Mouse (Mus musculus) forebrain, embryonic 13.5 days (tissue): ENCODE results near the gene Wdr41. TPM values are rescaled to one million over a fixed set of nuclear protein-coding genes. Genes with fewer than 3 reads are reported as not detected.

Source experiments
- ATAC-seq: fragments of 200-750 bp; cut with Nextera tagmentation; 2 replicates; pipeline ENCODE4 v1.8.0; 2017
- H3K27ac ChIP-seq: fragments of 300-500 bp; sonication (generic); 2 replicates; pipeline ENCODE4 v1.5.1; 2015; ENCODE audit warnings: inconsistent platforms, mild to moderate bottlenecking, moderate library complexity
- H3K27me3 ChIP-seq: fragments of 300-500 bp; sonication (generic); 2 replicates; pipeline ENCODE4 v1.6.1; 2015; ENCODE audit warnings: mild to moderate bottlenecking, inconsistent platforms
- H3K36me3 ChIP-seq: fragments of 300-500 bp; sonication (generic); 2 replicates; pipeline ENCODE4 v1.6.1; 2015; ENCODE audit warnings: mild to moderate bottlenecking, inconsistent platforms; ENCODE audit not compliant: poor library complexity, severe bottlenecking
- H3K4me1 ChIP-seq: fragments of 300-500 bp; sonication (generic); 2 replicates; pipeline ENCODE4 v1.6.1; 2015; ENCODE audit warnings: inconsistent platforms
- H3K4me2 ChIP-seq: fragments of 300-500 bp; sonication (generic); 2 replicates; pipeline ENCODE4 v1.6.1; 2015; ENCODE audit warnings: inconsistent platforms, mild to moderate bottlenecking, moderate library complexity
- H3K4me3 ChIP-seq: fragments of 300-500 bp; sonication (generic); 2 replicates; pipeline ENCODE4 v1.5.1; 2015; ENCODE audit warnings: mild to moderate bottlenecking, inconsistent platforms
- H3K9ac ChIP-seq: fragments of 300-500 bp; sonication (generic); 2 replicates; pipeline ENCODE4 v1.6.1; 2015; ENCODE audit warnings: mild to moderate bottlenecking, inconsistent platforms
- H3K9me3 ChIP-seq: fragments of 300-500 bp; sonication (generic); replicated peaks from 2 replicates; pipeline ENCODE4 v1.6.1; 2016; ENCODE audit warnings: inconsistent platforms
- WGBS: fragments of 180-500 bp; shearing (Covaris S2); methylation state at CpG from one replicate; pipeline ENCODE4 v1.1.7; 2015; 5-methylcytosine and 5-hydroxymethylcytosine counted together
- polyA plus RNA-seq: library from polyadenylated mRNA; unstranded; fragments of >200 nt; fragmentation: Nextera tagmentation; extraction: Ambion mirVana; gene quantifications from 2 replicates; pipeline ENCODE4 v1.2.1, GENCODE M21; 2015

Gene Wdr41
- polyA plus RNA-seq, 1 experiment from 2014 or later: 19.3 TPM

GRCm38 (mm10) chr13:95009261-95009660 is 33.1 kb downstream of the Wdr41 start:
- H3K36me3 ChIP-seq: peaks cover 6% of the 10 kb centered on the region; the same call in 1 of the 2 replicates
- WGBS: 85% methylated on average over 7 of the region's 7 CpGs
- no peak overlapping the region for H3K9ac ChIP-seq
- H3K4me3 ChIP-seq: no peak overlapping the region
- H3K27me3 ChIP-seq: no peaks in the 10 kb centered on the region
- ATAC-seq: no peak
- H3K27ac ChIP-seq: no peak overlapping the region
- no peak overlapping the region for H3K4me2 ChIP-seq
- H3K9me3 ChIP-seq: no peaks in the 10 kb centered on the region
- no peaks in the 10 kb centered on the region for H3K4me1 ChIP-seq

DNA sequence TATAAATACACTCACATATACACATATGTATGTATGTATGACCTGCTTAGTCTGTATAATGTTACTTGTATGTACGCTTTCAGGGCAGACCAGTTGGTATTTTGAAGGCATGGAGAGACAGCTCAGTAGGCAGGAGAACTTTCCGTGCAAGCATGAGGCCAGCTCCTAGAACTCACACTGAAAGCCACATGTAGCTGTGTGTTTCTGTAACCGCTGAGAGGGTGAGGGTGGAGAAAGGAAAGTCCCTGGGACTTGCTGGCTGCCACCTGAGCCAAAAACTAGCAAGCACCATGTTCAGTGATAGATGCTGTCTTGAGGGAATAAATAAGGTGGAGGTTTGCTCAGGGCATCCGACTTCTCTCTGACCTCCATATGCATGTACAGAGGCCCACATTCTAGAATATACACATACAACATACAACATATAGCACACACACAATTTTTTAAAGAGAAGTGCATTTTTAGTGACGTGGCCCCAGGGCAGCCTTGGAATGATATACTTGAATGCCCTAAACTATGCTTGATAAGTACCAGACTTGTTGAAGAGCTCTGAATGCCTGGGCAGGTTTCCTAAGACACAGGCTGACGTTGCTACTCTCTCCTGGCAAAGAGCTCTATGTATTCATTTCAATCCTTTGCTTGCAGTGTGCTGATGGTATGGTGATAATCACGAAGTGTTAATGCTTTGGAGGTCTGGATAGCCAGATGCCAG is 35.6 kb downstream of the Wdr41 start:
- Histone ChIP-seq H3K4me1 (peaks cover 7% of the 10 kb centered on the region), H3K4me2 (no peak overlapping the region), H3K9me3 (no peaks in the 10 kb centered on the region), H3K27me3 (no peaks in the 10 kb centered on the region), H3K36me3 (peaks cover 6% of the 10 kb centered on the region; the same call in 1 of the 2 replicates), H3K4me3 (no peak overlapping the region), H3K27ac (no peak overlapping the region), H3K9ac (no peak overlapping the region)
- WGBS: 90% methylated on average over 7 of the region's 7 CpGs
- no peak for ATAC-seq

DNA sequence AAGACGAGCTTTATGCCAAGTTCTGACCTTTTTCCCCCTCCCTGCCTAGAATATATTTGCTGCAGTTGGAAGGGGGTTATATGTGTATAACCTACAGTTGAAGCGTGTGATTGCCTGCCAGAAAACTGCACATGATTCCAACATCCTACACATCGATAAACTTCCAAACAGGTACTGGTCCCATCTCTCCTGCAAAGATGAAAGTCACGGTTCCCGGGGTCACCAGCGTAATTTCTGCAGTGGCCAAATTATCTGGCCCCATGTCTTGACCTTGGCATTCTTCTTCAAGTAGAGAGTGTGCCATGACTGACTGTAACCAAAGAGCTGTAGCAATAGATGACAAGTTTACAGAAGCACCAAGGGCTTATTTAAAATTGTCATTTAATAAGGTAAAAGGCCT is 41.1 kb downstream of the Wdr41 start:
- no peaks in the 10 kb centered on the region for H3K27me3 ChIP-seq
- no peak overlapping the region for H3K27ac ChIP-seq

GRCm38 (mm10) chr13:95017916-95018315 is 41.8 kb downstream of the Wdr41 start:
- H3K9me3 ChIP-seq: no peaks in the 10 kb centered on the region
- peak; percentile 73 for ATAC-seq
- H3K4me1 ChIP-seq: peaks cover 14% of the 10 kb centered on the region
- no peak overlapping the region for H3K27ac ChIP-seq
- peaks cover 5% of the 10 kb centered on the region for H3K36me3 ChIP-seq
- no peaks in the 10 kb centered on the region for H3K27me3 ChIP-seq
- no peak overlapping the region for H3K4me3 ChIP-seq
- WGBS: 2% methylated on average over 9 of the region's 9 CpGs
- H3K4me2 ChIP-seq: peak overlapping the region; percentile 24; the same call in 1 of the 2 replicates
- no peak overlapping the region for H3K9ac ChIP-seq

More for the DNA sequence above, 41.1 kb downstream of the Wdr41 start:
- Histone ChIP-seq H3K4me1 (peaks cover 14% of the 10 kb centered on the region), H3K36me3 (peaks cover 5% of the 10 kb centered on the region), H3K4me3 (no peak overlapping the region), H3K4me2 (no peak overlapping the region), H3K9me3 (no peaks in the 10 kb centered on the region), H3K9ac (no peak overlapping the region)
- WGBS: 90% methylated on average over 6 of the region's 6 CpGs
- no peak for ATAC-seq

DNA sequence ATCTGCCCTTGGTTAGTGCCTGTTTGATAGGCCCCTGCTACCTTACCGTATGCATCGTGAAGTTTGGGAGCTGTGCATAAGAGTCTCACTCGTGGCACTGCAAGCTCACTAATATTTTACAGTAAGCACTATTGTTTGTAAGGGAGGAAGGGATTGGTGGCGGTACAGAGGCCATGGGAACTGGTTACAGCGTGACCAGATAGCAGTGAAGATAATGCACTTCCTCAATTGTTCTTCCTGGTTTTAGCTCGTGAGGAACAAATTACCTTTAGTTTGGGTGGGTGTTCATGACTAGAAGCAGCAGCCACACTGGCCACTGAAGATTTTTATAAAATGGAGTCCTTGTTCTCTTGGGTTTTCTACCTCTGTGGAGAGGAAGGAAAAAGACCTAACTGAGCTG is 43.2 kb downstream of the Wdr41 start:
- Histone ChIP-seq H3K27ac (no peak overlapping the region), H3K27me3 (no peaks in the 10 kb centered on the region), H3K9me3 (no peaks in the 10 kb centered on the region), H3K4me1 (peaks cover 14% of the 10 kb centered on the region), H3K4me2 (no peak overlapping the region), H3K9ac (no peak overlapping the region), H3K36me3 (peaks cover 5% of the 10 kb centered on the region), H3K4me3 (no peak overlapping the region)
- ATAC-seq: no peak
- 87% methylated on average over 6 of the region's 6 CpGs for WGBS

- Histone ChIP-seq H3K9me3 (no peaks in the 10 kb centered on the region), H3K4me1 (peaks cover 14% of the 10 kb centered on the region), H3K27me3 (no peaks in the 10 kb centered on the region), H3K36me3 (peaks cover 5% of the 10 kb centered on the region), H3K4me3 (no peak overlapping the region), H3K9ac (no peak overlapping the region), H3K4me2 (no peak overlapping the region), H3K27ac (no peak overlapping the region)
- WGBS: 81% methylated on average over 6 of the region's 6 CpGs
- no peak for ATAC-seq
Measured at GRCm38 (mm10) chr13:95020216-95020615, 44.1 kb downstream of the Wdr41 start.

- no peak; the same call in 1 of the 2 replicates for ATAC-seq
- 0 out of 2 replicates have a peak, but pooled peaks cover 4% of the 10 kb centered on the region for H3K4me1 ChIP-seq
Measured at GRCm38 (mm10) chr13:95030828-95031227, 54.7 kb downstream of the Wdr41 start.

DNA sequence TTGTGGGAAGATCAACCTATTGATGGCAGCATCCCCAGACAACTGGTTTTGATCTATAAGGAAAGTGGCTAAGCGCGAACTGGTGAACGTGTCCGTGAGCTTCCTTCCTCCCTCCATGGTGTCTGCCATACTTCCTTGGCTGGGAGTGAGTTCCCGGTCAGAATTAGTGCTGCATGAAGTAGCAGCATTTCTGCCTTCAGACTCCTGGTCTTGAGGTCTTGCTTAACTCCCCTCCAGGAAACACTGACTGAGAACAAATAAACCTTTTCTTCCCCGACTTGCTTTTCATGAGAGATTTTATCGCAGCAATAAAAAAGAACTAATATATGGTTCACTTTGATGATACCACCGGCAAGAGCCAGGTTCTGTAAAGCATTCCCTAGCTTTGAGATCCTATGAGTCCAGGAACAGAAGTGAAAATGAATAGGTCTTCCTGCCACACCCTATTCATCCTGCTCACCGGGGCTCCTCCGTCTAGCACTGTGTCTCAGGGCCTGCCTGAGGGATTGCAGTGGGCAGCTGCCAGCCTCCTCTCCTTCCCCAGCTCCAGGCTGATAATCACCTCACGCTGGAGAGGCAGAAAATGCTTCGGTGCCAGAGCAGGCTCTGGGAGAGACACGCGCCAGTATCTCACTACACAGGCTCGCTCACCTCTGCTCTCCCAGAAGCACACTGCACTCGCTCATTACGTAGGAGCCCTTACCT is 56.1 kb downstream of the Wdr41 start:
- Histone ChIP-seq H3K4me2 (no peak overlapping the region), H3K27me3 (no peaks in the 10 kb centered on the region), H3K36me3 (peaks cover 9% of the 10 kb centered on the region), H3K9me3 (no peaks in the 10 kb centered on the region), H3K27ac (no peak overlapping the region), H3K9ac (no peak overlapping the region), H3K4me3 (no peak overlapping the region), H3K4me1 (0 out of 2 replicates have a peak, but pooled peaks cover 4% of the 10 kb centered on the region)
- ATAC-seq: peak; percentile 45; the same call in 1 of the 2 replicates
- 66% methylated on average over 17 of the region's 17 CpGs for WGBS

More at GRCm38 (mm10) chr13:95030828-95031227, 54.7 kb downstream of the Wdr41 start:
- 76% methylated on average over 6 of the region's 6 CpGs for WGBS
- H3K36me3 ChIP-seq: peaks cover 9% of the 10 kb centered on the region
- H3K4me2 ChIP-seq: no peak overlapping the region
- H3K4me3 ChIP-seq: no peak overlapping the region
- H3K9me3 ChIP-seq: no peaks in the 10 kb centered on the region
- H3K9ac ChIP-seq: no peak overlapping the region
- no peaks in the 10 kb centered on the region for H3K27me3 ChIP-seq
- H3K27ac ChIP-seq: no peak overlapping the region

DNA sequence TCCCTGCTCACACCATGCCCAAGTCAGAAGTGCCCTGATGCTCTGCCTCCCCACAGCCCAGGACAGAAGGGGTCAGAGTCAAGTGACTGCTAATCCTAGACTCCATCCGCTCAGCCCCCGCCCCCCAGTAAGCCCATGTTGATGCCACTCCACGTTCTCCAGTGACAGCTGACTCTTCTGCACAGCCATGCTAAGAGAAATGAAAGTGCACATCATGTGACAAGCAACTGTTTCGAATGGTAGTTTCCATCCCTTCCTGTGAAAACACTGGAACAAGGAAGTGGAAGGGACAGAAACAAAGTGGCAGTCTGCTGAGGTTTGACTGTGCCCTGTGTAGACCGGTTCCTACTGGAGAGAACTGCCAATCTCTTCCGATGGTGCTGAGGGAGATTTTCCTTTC is 56.8 kb downstream of the Wdr41 start:
- 87% methylated on average over 6 of the region's 6 CpGs for WGBS
- no peak for ATAC-seq
- H3K27ac ChIP-seq: no peak overlapping the region
- H3K27me3 ChIP-seq: no peaks in the 10 kb centered on the region
- H3K4me3 ChIP-seq: no peak overlapping the region
- peaks cover 9% of the 10 kb centered on the region for H3K36me3 ChIP-seq
- no peak overlapping the region for H3K9ac ChIP-seq
- 0 out of 2 replicates have a peak, but pooled peaks cover 4% of the 10 kb centered on the region for H3K4me1 ChIP-seq
- H3K4me2 ChIP-seq: no peak overlapping the region
- no peaks in the 10 kb centered on the region for H3K9me3 ChIP-seq

DNA sequence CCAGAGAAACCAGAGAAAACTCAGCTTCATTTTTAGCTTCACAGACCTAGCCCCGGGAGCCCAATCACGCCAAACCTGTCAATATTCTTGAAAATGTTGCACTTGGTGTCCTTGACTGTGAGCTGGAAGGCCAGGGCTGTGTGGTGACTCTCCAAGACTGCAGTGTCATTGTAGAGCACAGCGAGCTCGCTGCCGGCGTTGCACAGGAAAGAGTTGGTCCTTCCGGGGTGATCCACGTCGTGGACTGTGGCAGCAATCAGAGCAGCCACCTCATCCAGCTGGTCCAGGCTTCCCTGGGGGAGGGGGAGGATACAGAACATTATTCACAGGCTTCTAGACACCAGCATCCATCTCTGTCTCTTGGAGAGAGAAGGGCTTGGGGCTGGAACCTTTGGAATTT is 58.0 kb downstream of the Wdr41 start:
- Histone ChIP-seq H3K9ac (no peak overlapping the region), H3K9me3 (no peaks in the 10 kb centered on the region), H3K36me3 (no peaks in the 10 kb centered on the region), H3K27me3 (no peaks in the 10 kb centered on the region), H3K4me2 (no peak overlapping the region), H3K4me1 (0 out of 2 replicates have a peak, but pooled peaks cover 4% of the 10 kb centered on the region), H3K27ac (no peak overlapping the region), H3K4me3 (no peak overlapping the region)
- WGBS: 88% methylated on average over 9 of the region's 9 CpGs
- no peak for ATAC-seq

- no peak overlapping the region for H3K4me3 ChIP-seq
- 90% methylated on average over 2 of the region's 2 CpGs for WGBS
- H3K4me2 ChIP-seq: no peak overlapping the region
- H3K9ac ChIP-seq: no peak overlapping the region
- H3K27ac ChIP-seq: no peak overlapping the region
- ATAC-seq: no peak
- 0 out of 2 replicates have a peak, but pooled peaks cover 4% of the 10 kb centered on the region for H3K4me1 ChIP-seq
- no peaks in the 10 kb centered on the region for H3K9me3 ChIP-seq
- H3K36me3 ChIP-seq: no peaks in the 10 kb centered on the region
- H3K27me3 ChIP-seq: no peaks in the 10 kb centered on the region
Measured at GRCm38 (mm10) chr13:95034715-95035114, 58.6 kb downstream of the Wdr41 start.

- Histone ChIP-seq H3K9ac (no peak overlapping the region), H3K27ac (no peak overlapping the region), H3K4me2 (no peak overlapping the region), H3K27me3 (no peaks in the 10 kb centered on the region), H3K4me1 (no peaks in the 10 kb centered on the region), H3K9me3 (no peaks in the 10 kb centered on the region), H3K4me3 (no peak overlapping the region), H3K36me3 (no peaks in the 10 kb centered on the region)
- no peak for ATAC-seq
- WGBS: 86% methylated on average over 4 of the region's 4 CpGs
Measured at GRCm38 (mm10) chr13:95038200-95038599, 62.1 kb downstream of the Wdr41 start.
